Mouse (Mus musculus): ENCODE measurements around the gene Kcnt1.

Kcnt1 gene

DNA sequence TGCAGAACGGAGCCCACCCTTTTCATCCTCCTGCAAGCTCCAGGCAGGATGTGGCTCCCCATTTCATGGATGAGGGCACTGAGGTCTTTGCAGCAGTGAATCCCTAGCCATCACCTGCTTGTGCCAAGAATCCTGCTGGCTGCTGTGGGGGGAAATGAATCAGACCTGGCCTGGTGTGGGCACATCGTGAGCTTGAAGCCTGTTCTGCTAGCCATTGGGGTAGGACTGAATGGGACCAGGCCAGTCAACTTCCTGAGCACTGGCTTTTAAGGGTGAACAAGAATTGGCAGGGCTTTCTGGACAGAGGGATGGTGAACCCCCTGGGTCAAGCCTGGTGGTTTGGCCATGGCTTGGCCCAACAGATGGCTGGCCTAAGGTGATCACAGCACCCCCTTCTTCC lies 15.0 kb downstream of the Kcnt1 start:
- peak; percentile 77 to 81 for DNase-seq

DNA sequence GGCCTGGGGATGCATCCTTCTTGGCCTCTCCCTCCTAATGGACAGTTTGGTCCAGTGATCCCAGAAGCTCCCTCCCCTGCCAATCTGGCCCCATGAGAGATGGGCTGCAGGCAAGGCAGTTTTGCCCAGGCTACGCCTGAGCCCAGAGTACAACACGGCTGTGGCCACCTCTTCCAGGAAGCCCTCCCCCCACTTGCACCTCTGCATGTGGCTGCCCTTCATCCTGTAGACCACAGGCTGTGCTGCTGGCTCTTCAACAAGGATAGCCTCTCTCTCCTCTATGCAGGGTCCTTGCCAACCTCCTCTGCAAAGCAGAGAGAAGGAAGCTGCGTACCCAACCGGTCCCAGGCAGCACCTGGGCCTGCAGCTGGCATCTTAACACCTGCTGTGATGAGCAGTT lies 15.5 kb downstream of the Kcnt1 start:
- DNase-seq = peak in 1 of 2 experiments; percentile 58

DNA sequence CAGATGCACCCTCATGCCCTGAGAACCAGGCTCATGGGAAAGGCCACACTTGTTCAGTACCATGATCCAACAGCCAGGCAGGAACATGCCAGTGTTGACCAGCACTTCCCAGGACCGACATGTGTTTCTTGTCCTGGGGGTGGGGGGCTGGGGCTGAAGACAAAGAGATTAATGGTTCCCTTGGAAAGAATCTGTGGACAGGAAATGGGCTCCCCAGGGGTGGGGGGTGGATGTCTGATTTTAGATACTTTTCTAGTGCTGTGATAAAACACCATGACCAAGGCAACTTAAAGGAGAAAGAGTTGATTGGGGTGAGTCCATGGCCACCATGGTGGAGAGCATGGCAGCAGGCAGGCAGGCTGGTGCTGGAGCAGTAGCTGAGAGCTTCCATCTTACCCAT lies 18.7 kb downstream of the Kcnt1 start:
- DNase-seq = no peak

DNA sequence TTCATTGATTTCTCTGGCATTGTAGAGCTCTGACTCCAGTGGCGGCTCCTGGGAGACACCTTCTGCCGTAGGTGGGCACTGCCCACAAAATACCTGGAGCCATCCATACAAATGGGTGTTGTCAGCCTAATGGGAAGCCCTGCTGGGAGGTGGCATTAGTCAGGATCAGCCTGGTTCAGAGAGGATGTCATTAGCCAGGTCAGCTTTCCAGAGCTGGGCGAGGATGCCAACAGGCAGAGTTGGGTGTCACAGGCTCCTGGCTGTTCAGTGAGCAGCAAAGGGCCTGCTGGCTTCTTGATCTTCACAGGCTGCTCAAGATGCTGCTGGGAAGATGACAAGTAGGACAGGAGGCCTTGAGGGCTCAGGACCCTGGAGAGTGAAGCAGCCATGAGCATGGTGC lies 21.2 kb downstream of the Kcnt1 start:
- DNase-seq = peak in 1 of 2 experiments; percentile 51

DNA sequence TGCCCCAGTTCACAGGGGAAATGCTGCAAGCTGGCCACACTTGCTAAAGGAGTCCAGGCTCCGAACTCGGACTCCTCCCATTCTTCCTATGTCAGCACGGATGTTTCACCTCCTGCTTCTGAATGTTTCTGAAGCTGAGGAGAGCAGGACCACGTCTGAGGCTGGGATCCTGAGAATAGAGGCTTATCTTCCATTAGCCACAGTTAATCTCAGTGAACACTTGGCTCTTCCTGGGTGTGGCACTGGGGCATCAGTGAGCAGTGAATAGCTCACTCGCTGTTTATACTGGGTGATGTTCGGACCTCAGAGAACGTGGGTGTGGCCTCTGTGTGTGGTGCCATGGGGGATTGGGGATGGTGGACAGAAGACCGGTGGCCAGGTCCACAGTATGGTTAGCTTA lies 23.7 kb downstream of the Kcnt1 start:
- DNase-seq = no peak

DNA sequence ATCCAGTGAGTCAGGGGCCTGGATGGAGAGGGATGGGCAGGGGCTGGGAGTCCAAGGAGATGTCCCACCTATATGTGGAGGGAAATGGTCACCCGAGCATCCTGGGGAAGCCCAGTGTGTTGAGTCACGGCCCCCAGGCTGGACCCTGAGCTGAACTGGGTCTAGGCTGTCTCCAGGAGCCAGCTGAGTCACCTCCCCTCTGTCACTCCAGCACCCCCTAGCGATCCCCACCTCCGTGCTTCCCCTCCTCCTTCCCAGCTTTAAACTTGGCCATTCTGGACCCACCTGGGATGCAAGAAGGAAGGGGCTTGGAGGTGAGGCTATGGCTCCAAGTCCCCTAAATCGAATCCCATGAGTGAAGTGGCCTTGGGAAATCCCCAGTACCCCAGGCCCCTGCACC lies 24.6 kb downstream of the Kcnt1 start:
- peak in 1 of 2 experiments; percentile 54 for DNase-seq

DNA sequence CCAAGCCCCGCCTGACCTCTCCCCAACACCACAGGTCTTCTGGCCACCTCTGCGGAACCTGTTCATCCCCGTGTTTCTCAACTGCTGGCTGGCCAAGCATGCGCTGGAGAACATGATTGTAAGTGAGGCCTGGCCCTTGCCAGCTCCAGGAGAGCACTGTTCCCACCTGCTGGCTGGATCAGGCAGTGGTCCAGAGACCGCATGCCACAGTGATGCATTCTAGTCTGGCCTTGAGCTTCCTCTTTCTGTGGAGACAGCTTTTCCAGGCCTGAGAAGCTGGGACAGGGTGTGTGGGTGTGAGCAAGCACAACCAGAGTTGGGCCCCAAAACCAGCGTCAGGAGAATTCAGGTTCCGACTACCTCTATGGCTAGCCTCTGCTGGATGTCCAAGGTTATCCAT lies 28.9 kb downstream of the Kcnt1 start:
- peak; percentile 71 to 80 for DNase-seq

DNA sequence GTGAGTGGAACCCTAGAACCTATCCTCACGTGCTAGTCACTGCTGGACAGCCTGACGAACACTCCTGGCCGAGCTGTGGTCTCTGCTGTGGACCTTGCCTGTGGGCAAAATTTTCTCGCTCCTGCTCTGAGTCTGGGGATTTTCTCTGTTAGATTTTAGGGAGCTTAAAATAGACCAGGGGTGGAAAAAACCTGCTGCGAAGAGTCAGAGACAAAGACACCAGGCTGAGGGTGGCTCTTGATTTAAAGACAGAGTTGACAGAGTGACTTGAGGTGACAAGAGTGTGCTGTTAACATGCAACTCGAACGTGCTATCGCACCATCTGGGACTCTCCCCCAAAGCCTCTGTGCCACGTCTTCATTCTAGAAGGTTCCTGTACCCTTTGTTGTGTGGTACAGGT lies 35.4 kb downstream of the Kcnt1 start:
- DNase-seq = no peak

DNA sequence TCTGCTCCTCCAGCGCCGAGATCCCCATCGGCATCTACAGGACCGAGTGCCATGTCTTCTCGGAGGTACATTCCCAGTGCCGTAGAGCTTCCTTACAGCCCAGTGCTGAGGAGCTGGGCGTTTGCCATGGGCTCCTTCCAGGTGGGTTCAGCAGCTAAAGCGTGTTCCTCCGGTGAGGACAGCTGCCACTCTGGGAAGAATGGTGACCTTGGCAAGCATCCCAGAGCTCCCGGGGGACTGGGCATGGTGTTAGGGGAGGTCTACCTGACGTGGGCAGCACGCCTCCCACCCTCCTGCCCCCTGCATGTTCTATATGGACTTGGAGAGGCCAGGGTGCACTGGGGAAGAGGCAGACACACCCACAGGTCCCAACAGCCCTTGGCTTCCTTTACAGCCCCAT lies 46.3 kb downstream of the Kcnt1 start:
- peak in 1 of 2 experiments; percentile 54 for DNase-seq

DNA sequence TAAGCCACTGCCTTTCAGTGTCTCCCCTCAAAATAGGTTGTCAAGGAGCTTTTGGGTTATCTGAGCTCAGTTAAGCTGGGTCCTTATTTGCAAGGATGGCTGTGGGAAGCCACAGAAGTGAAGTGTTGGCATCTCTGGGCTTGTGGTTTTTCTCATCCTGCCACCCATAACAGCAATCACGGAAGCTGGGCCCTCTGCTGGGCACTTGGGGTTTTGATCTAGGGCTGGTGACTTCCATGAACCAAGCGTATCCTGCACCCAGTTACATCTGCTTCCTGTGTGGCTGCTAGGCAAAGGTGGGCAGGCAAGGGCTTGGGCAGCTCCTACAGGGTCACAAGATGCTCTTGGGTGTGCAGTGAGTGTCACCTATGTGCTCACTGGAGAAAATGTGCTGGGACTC lies 49.7 kb downstream of the Kcnt1 start:
- peak in 1 of 2 experiments; percentile 61 for DNase-seq

DNA sequence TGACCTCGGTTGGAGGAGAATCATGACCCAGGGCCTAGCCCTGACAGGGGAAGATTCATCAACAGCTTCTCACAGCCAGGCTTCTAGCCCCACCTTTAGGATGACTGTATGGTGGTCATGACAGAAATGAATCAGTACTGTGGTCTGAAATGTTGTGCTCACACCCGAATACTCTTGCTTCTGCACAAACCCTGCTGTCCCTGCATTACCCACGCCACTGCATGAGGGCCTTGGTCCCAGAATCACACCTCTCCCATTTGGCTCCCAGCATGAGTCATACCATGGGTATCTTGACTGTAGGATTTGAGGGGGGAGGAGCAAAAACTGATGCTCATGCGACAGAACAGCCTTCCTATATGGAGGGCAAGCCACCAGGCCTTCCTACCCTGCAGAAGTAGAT lies 50.7 kb downstream of the Kcnt1 start:
- DNase-seq = peak in 1 of 2 experiments; percentile 43

DNA sequence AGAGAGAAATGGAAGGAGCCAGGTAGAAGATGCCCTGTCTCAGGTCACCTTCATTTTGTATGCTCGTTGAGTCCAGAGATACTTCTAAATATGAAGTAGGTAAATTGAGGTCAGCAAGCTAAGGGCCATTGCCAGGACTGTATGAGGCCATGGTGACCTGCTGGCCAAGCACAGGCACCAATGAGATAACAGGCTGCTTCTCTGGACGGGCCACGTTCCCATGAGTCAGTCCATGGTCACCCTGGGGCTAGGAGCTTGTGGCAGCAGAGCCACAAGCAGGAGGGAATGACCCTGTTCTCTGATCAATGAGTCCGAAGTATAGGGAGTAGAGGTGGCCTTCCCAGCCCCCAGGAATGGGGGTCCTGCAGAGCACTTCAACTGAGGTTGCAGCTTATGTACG lies 51.3 kb downstream of the Kcnt1 start:
- DNase-seq = no peak

DNA sequence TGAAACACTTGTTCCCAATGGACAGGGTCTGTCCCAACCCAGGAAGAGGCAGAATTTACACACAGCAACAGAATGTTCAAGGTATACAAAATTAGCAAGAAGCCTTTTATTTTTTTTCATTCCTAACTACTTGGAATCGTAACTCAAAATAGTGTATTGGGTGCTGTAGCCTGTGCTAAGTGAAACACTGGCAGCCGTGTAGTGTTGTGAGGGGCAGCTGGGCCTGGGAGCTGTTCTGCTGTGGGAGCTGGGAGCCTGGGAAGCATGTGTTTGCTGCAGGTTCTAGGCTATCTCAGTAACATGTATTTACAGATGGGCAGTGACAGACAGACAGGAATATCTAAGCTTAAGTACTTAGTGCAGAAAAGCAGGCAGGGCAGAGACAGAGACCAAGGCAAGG lies 54.9 kb downstream of the Kcnt1 start:
- no peak for DNase-seq

DNA sequence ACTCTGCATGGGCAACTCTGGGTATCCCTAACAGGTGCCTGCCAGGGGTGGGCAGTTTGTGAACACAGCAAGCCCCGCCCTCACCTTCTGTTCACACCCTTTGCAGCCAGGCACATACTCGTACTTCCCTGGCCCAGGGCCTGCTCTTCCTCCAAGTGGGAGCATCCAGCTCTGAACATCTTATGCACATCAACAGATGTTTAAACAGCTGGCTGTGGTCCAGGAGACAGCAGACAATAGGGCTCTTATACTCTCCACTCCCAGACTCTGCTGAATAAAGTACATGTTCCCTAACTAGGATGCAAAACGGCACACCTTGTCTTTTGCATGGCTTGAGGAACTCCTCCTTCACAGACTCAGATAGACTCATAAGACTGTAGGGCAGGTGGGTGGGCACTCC lies 56.4 kb downstream of the Kcnt1 start:
- DNase-seq = peak; percentile 49 to 64

DNA sequence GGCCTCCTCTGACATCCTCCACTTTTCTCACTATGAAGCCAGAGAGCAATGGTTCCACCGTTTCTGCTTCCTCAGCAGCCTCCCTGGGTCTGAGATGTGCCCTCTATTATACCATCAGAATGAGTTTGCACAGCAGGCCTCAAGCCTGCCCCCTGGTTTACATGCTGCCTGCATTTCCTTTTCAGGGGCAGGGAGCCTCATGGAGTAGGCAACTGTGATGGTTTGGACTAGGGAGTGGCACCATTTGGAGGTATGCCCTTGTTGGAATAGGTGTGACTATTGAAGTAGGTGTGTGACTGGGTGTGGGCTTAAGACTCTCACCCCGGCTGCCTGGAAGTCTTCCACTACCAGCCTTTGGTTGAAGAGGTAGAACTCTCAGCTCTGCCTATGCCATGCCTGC lies 60.3 kb downstream of the Kcnt1 start:
- DNase-seq = peak in 1 of 2 experiments; percentile 17

DNA sequence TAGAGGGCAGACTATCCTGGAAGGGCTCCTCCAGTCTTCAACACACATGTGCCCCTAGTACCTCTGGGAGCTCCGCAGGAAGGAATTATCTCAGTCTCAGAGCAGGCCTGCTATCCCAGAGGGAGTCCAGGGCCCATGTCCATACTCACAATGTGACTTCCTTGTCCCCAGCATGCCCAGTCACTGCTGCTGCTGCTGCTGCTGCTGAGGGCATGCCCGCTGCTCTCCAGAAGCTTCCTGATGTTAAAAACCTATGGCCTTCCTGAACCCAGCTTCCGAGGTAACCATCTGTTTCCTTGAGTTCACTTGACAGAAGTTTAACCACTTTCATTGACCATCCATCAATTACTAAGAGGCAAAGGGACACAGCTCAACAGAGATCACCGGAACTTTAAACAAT lies 61.4 kb downstream of the Kcnt1 start:
- no peak for DNase-seq

DNA sequence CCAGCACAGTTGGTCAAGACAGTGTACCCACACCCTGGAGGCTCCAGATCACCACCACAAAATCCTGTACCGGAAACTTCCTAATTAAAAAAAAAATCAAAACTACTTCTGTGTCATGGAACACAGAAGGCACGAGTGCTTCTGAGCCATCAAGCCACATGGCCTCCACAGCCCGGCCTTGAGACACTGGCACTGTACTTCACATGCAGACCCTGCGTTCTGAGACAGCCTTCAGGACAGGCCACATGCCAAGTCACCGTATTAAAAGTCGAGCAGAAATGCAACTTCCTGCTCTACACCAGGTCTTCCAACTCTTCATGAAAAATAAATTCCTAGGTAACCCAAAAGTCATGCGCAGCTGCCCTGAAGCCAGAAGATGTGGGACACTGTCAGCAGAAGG lies 64.3 kb downstream of the Kcnt1 start:
- no peak for DNase-seq

DNA sequence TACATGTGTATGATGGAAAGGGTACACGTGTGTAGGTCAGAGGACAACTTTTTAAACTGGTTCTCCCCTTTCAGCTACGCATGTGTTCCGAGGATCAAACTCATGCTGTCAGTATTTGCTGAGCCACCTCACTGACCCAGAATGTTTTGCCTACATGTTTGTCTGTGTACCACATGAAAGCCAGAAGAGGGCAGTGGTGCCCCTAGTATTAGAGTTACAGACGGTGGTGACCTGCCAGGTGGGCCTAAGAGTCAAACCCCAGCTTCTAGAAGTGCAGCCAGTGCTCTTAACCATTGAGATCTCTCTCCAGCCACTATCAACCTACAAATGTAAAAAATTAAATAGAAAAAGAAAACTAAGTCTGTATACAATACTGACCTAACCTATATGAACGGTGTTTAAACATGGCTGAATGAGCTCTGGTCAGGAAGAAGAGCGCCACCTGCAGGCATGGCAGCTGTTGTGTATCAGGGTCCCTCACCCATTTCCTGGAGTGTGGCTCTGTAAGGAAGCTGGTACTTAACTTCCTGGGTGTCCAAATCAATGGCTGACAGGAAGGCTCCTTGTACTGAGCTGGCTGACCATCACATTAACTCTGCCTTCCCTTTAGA lies 67.8 kb downstream of the Kcnt1 start:
- DNase-seq = peak in 1 of 2 experiments; percentile 68

DNA sequence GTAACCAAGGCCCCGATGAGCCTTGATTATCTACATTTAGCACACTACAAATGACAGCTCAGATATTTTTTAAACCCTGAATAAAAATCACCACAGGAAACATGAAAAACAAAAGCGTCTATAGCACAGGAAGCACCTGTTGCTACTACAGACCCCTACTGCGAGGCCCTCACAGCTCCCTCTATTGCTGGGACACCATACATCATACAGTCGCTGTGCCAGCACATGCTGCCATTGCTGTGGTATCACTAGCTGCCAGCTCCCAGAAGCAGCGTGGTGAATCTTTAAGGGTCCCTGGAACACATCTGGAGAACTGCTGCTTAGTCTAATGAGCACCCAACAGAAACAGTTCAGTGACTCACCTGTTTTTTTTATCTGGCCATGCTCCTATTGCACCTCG lies 77.0 kb downstream of the Kcnt1 start:
- no peak for DNase-seq

DNA sequence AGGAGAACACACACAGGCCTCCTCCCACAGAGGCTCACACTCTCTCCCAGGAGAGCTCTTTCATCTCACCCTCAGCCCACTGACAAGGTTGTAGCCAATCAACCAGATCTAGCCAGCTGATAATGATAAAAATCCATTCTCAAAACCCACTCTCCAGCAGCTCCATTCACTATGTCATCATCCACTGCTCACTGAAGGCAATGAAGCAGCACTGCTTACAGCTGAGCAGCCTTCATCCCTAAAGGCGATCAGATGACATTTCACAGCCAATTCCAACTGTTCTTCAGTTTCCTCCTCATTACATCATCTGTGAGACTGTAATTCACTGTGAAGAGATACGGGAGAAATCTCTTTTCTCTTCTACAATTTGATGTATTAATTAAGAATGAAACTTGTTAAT lies 80.3 kb downstream of the Kcnt1 start:
- no peak for DNase-seq

DNA sequence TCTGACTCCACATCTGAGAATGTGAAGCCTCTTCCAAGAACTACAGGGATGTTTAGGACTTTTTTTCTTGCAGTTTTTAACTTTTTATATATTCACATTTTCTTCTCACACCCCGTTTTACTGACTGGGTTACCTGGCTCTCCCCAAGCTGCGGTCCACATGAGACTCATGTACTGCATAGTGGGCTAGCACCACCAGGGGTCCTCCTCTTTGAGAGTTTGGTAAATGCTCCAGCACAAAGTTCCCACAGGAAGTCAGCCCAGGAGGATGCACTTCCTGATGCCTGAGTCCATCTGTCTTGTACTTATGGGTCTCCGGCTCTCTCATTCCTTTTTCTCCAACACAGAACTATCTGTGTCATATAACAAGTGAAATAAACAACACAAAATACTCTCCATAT lies 84.4 kb downstream of the Kcnt1 start:
- peak in 1 of 2 experiments; percentile 21 for DNase-seq

DNA sequence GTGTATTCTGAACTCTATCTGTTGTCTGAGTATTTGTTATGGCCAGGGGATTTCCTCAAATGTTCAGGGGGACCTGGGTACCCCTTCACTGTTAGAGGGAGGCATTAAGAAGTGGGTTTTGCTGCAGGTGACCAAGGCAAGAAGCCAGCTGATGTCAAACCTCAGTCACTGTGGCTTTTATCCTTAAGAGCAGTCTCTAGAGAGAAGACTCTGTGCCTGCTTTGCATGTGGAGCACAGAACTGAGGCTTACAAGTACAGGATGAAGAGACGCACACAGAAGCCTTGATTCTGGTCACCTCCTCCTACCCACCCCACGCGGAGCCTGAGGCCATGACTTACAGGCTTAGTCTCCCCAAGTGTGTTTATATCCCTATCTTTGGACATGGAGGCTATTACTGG lies 85.8 kb downstream of the Kcnt1 start:
- DNase-seq = no peak
